In the genomic region with DNA sequence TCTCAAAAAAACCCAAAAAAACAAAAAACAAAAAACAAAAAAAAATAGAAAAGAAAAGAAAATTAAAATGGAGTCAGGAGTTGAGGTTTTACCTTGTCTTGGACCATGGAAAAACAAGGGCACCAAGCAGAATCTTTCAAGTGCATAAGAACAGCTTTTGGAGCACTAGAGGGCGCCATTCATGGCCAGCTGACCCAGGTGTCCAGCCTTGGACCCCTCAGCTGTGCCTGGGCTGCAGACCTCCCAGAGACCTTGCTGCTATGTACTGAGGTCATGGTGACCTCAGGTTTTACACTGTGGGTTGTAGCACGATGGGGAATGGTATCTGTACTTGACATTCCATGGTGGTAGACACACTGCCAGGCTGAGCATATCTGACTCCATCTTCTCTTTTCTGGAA, we compare ENCODE assay signal across 8 mouse cellular contexts. TPM values are rescaled to one million over a fixed set of nuclear protein-coding genes. Genes with fewer than 3 reads are reported as not detected.
DNase-seq lines count a peak whose midpoint lies in the region; ATAC-seq lines count a peak whose summit lies in the region.

No protein-coding gene starts in this region.

- DNase-seq in heart, adult 18-20 months: peak; percentile 23 to 41
- DNase-seq in heart, adult 8-10 months (ENCODE audit: low spot score): no peak
- peak; percentile 36 for DNase-seq in thymus, postnatal 14 days
- no peak for DNase-seq in thymus, postnatal 25 days
- peak; percentile 11 for DNase-seq in embryo, embryonic 11.5 days (ENCODE audit: low read depth, low spot score)
- peak; percentile 63 for DNase-seq in lung, postnatal 14 days
- no peak for DNase-seq in right cerebral cortex, postnatal 14 days

- ATAC-seq in inflammation-experienced regulatory T-cells, adult 6 months: no peak

RNA-seq across cellular contexts. Expression of a gene that starts 31.4 kb away (rescaled TPM):
- 1 to 10 TPM; 1.9 to 2.4 TPM for total RNA-seq in heart, adult 18-20 months (2021)
- 1 to 10 TPM; 2.3 to 3.8 (median 3.0) TPM for total RNA-seq in heart, adult 8-10 months (2022)
- 10 to 100 TPM in 2 of 3 experiments, 1 to 10 TPM in 1; 9.2 to 21.2 (median 14.6) TPM for polyA plus RNA-seq in inflammation-experienced regulatory T-cells, adult 6 months (2017; shearing (Covaris generic))

Comparison
In these comparisons a context has a peak if more than half of its experiments do, and no peak if none do; other contexts are left out.
1. DNase-seq: peak in heart, adult 18-20 months (2 of 2), thymus, postnatal 14 days (single experiment), embryo, embryonic 11.5 days (single experiment) and lung, postnatal 14 days (single experiment); none in heart, adult 8-10 months (single experiment), thymus, postnatal 25 days (single experiment) and right cerebral cortex, postnatal 14 days (single experiment).